Mouse (Mus musculus) MN1 (cell line): ENCODE results near the gene 1700088E04Rik.

Experiments used
- DNase-seq: peaks from one replicate; pipeline ENCODE4 v3.0.0-alpha.2; 2016; ENCODE audit warnings: low spot score

The 1700088E04Rik gene

DNA sequence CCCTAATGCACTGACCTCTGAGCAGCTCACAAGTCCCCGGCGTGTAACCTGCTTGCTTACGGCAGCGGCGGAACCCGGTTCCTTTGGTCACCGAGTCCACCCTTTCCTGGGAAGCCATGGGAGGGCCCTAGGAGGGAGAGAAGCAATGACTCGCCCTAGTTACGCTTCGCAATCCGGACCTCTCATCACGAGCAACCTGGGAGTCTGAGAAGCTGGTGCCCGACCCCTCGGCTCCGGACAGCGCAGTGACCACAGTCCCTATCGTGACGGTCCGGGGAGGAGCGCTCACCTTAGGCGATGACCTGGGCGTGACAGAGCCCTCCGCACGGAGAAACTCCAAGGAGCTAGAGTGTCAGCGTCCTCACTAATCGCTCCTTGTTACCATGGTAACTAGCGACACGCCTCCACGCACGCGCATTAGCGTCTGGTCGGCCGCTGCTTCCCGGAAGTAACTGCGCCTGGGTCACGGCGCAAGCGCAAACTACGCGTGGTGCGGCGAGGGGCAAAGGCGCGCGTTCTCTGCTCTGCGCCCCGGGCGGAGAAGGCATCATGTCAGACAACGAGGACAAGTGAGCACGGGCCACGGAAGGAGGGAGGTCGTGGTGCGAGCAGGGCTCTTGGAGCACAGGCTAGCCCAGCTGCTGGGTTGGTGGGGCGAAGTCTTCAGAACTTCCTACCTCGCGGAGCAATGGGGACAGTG, at the start of gene 1700088E04Rik, which contains the start of gene Polr2f:
Gene 1700088E04Rik (minus strand): TSS at position 388 of the 700 bp plus-strand sequence.
Gene Polr2f (plus strand): TSS at position 144 of the 700 bp plus-strand sequence.
- peak; percentile 100 for DNase-seq

DNA sequence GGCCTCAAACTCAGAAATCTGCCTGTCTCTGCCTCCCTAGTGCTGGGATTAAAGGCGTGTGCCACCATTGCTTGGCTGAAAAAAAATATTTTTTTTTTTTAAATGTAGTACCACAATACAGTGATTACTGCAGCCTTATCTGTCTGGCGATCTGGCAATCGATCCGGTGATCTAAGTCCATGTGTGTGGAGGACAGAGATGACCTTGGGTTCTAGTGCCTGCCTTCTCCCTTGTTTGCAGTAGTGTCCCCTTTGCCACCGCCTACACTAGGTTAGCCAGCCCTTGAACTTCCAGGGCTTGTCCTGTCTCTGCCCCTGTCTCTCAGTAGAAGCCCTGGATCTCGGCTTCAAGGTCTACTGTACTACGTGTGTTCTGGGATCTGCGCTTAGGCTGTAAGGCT, 46.8 kb upstream of the 1700088E04Rik start:
- DNase-seq, result no peak

DNA sequence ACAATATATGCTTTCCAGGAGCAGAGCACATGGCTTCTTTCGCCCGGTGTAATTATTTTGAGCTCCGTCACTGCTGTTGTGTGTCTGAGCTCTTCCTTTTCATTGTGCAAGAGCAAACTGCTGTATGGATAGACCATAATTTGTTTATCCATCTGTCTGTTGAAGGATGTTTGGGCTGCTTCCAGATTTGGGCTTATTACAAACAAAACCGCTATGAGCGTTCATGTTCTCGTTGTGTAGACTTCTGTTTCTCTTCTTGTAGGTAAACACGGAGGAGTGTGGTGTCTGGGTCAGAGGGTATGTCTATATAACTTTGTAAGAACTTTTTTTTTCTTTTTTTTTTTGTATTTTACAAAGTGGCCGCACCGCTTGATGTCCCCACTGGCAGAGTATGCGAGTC, 44.2 kb upstream of the 1700088E04Rik start:
- DNase-seq, result peak; percentile 57

DNA sequence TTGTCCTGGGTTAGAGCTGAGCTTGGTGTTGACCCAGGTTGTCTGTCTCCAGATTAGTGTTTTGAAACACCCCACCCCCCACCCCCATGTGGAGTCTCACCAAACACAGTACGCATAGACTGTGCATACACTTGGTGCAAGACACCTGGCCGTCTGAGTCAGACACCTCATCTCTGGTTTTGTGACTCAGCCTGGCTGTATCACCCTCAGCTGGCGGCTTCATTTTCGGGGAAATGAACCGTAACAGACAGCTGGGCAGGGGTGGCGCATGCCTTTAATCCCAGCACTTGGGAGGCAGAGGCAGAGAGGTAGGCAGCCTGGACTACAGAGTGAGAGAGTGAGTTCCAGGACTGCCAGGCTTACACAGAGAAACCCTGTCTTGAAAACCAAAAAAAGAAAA, 35.9 kb upstream of the 1700088E04Rik start:
- DNase-seq, result peak; percentile 55

DNA sequence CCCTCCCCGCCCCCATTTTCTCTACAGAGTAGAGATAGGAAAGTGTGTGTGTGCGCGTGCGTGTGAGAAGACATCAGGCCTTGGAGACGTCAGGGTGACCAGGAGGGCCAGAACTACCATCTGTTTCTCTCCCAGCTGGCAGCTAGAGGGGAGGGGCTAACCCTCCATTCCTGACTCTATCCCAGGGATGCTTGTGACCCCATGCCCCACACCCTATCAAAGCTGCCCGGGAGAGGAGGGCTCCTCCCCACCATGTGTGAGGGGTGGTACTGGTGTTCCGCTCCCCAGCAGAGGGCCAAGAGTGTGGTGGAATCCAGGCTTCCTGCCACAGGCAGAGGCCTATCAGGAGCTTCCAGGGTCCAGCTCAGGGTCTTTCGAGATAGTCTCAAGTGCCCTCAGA, 25.7 kb upstream of the 1700088E04Rik start:
- peak; percentile 31 for DNase-seq

DNA sequence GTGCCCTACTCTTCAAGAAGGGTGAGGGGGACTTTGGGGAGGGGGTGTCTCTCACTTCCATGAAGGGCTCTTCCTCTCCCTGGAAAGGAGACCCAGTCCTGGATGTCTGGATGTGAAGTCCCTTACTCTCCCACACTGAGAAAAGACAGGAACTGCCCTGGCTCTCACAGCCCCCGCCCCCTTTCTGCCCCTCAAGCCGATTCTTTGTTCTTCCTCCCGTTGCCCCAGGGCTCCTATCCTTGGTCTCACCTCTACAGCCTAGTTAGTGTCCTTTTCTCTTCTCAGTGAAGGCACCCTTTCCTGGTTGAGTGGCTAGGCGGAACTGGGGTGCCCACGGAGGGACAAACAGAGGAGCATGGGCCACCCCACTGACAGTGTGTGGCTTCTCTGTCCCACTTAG, 24.1 kb upstream of the 1700088E04Rik start, which contains the start of gene Sox10:
Gene Sox10 (minus strand): TSS at position 101 of the 400 bp plus-strand sequence.
- DNase-seq, result no peak

DNA sequence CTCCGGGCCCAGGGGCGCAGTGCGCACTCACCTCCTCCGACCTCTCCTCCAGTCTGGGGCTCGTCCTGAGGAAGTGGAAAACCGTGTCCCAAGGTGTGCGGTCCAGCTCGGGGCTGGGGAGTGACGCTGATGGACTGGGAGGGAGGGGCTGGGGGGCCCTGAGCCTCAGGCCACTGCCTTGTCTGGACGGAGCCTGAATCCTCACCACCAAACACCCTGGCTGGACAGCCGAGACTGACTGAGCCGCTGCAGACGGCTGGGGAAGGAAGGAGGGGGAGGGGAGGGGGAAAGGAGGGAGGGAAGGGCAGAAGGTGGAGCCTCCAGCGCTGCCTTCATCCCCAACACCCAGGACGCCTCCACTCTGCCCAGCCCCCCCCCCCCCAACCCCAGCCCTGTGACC, 23.2 kb upstream of the 1700088E04Rik start:
- DNase-seq, result no peak

DNA sequence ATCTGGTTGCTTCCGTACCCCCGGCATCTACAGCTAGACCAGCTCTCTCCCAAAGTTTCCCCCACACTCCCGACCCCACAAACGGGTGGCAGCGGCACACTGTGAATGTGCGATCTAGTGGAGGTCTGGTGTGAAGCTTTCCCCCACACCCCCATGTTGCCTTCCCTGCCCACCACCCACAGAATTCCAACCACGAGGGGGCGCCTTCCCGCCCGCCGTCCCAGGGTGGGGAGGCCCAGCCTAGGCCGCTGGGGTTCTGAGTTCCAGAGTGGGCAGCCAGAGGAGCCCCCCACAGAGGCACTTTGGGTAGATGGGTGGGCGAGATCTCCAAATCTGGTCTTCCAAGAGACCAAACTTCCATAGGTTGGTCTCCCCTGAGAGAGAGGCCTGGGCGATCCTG, 21.8 kb upstream of the 1700088E04Rik start:
- DNase-seq, result no peak

DNA sequence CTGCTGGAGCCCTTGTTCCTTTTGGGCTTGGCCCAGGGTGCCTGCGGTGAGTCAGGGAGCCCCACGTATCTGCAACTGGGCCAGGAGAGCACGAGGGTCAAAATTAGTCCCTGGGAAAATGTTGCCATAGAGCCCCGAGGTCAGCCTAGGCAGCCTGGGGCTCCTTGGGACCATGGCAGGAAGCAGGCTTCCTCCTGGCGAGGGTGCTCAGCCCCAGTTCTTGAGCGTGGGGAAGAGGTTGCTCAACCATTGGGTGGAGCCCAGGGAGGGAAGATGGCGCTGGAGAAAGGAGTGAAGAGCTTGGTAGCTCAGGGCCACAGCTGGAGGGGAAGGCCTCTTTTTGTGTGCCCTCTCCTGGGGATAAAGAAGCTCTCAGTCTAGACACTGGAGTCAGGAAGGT, 21.2 kb upstream of the 1700088E04Rik start:
- no peak for DNase-seq

DNA sequence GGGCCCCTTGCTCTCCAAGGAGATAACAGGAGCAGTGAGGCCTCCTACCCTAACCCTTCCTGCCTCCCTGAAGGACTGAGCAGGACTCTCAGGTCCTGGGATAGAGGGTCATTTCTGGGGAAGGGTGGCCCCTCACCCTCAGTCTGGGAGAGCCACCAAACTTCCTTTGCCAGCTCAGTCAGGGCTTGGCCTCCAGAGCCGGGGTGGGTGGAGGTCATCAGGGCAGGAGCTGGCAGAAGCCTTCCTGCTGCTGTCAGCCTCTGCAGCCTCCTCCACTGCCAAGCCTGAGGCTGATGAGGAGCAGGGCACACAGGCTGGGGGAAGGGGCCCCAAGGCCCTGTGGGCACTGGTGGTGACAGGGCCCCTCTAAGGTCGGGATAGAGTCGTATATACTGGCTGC, 14.5 kb upstream of the 1700088E04Rik start:
- DNase-seq, result no peak

DNA sequence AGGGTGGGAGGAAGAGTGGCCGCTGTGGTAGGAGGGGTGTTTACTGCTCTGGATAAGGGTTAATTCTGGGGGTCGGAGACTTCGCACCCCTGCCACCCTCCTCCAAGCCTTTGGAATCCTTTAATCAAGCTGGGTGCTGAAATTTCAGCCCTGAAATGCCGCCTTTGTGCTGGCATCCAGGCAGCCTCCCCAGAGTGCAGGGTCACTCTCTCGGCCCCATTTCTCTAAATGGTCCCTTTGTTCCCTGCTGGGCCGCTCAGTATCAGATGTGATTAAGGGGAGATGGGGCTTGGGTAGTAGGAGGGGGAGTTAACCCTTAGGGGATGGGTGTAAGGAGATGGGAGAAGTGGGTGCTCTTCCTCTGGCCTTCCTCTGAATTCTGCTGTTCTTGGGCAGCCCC, 11.7 kb upstream of the 1700088E04Rik start:
- no peak for DNase-seq

DNA sequence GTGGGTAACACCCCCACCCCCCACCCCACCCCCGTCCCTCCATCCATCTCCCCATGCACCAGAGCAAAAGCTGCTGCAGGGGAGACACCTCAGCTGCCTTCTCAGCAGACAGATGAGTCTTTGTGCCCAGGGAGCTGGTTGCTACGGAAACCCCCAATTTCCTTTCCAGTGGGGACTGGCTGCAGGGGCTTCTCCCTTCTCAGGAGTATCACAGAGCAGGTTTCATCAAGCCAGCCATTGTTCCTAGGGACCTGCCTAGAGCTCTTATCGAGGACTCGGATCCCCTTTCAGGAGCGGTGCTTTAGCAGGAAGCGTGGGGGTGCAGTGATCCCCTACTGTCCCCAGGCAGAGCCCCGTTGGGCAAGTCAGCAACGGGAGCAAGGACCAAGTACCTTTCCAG, 10.8 kb upstream of the 1700088E04Rik start:
- DNase-seq, result no peak

DNA sequence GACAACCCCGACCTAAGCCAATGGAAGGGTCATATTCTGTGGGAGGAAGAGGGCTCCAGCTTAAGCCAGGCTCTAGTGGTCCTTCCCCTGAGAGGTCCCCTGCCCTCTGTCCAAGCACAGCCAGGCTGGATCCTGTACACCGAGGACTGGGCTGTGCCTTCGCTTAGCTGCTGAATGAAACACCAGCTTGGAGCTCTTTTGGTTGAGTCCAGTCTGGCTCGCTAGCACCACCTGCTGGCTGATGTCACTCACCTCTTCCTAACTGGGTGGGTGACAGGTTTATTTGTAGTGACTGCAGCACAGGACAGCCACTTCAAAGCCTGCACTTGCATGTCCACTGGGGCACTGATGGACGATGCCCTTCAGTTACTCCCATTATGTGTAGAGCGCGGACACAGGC, 7.5 kb upstream of the 1700088E04Rik start:
- DNase-seq, result peak; percentile 92

DNA sequence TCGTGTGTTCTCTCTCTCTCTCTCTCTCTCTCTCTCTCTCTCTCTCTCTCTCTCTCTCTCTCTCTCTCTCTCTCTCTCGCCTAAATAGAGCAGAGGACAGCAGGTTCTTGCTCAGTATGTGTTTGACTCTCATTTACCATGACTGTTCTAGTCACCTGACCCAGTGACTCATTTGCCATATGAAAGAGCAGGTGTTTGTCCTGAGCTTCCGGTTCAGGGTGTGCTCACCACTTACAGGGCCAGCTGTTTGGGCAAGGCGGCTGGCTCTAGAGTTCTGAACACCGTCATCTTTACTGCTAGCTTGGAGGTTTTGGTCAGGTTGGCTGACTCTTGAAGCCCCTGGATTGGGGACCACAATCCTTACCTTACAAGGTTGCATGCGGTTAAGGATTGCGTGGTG, 4.5 kb upstream of the 1700088E04Rik start:
- peak; percentile 62 for DNase-seq

DNA sequence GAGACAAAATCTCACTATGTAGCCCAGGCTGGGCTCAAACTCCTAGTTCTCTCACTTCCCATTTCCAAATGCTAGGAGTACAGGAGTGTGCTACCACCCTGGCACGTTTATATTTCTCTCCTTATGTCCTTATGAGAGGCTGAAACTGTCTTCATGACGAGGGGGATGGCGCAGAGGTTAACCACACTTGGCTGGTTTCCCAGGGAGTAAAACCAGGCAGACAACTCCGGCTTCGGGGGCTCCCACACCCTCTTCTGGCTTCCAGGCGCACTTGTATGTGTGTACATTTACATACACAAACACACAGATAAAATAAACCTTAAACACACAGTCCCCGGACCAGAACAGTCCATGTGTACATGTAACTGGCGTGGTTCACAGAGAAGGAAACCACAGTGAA, 3.0 kb upstream of the 1700088E04Rik start:
- no peak for DNase-seq

DNA sequence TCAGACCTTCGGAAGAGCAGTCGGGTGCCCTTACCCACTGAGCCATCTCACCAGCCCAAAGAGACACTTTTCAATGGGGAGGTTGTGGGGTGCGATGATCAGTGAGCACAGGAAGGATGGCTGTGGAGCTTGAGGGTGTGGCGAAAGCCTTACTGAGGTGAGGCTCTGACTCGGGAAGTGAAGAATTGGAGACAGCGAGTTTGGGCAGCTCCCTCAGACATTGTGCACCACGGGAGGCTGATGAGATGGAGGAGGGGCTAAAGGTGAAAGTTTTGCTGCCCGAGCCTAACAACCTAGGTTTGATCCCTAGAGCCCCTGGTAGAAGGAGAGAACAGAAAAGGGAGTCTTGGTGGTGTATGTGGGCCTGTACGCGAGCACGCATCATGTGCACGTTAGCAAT, 2.3 kb upstream of the 1700088E04Rik start:
- DNase-seq, result no peak

DNA sequence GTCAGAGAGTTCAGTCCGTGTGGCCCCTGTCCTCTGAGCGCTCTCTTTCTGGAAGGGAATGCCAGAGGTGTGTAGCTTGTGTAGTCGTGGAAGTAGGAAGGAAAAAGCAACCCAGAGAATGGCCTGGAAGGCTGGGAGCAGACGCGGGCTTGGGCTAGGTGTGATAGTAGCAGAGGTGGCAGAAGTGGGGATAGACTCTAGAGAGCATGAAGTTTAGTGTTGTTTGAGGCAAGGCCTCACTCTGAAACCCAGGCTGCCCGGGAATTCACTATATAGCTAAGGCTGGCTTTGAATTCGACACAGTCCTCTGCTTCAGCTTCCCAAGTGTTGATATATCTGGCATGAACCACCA, 489 bp upstream of the 1700088E04Rik start:
- peak; percentile 32 for DNase-seq

DNA sequence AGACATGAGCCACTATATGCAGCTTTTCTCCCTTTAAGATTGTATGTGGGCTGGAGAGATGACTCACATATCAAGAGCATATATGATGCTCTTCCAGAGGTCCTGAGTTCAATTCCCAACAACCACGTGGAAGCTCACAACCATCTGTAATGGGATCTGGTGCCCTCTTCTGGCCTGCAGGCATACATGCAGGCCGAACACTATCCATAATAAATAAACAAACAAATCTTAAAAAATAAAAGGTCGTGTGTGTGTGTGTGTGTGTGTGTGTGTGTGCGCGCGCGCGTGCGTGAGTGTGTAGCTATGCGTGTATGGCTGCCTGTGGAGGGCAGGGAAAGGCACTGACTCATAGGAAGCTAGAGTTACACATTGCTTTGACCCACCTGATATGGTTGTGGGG, 1.4 kb downstream of the 1700088E04Rik start:
- no peak for DNase-seq

DNA sequence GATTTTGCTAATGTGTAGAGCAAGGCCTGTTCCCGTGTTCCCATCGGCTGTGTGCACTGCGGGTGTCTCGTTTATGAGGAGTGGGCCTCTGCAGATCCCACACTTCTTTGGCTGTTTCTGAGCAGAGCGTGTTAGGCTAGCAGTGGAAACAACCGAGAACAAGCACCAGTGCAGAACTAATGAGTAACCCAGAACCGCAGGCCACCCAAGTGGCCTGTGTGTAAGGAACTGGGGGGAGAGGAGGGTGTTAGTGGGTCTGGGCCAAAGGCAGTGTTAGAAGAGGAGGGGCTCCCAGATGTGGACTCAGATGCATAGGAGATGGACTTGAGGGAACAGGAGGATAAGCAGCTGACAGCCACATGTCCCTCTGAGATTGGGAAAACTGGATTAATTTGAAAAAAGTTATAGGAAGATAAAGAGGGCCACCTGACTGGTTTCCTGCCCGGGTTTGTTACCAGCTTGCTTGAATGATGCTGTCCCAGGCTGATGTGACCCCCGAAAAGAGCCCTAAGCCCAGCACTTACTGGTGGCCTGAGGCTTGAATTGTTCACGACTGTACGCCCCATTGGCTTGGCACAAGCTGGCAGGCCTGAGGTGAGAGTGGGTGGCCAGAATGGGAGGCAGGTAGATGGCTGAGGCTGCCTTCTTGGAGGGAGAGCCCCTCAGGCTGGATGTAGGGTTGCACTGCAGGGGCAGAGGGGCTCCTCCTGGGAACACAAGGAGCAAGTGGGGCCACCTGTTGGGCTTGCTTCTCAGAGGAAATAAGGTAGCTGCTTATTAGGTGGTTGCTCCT, 5.1 kb downstream of the 1700088E04Rik start:
- DNase-seq, result no peak

DNA sequence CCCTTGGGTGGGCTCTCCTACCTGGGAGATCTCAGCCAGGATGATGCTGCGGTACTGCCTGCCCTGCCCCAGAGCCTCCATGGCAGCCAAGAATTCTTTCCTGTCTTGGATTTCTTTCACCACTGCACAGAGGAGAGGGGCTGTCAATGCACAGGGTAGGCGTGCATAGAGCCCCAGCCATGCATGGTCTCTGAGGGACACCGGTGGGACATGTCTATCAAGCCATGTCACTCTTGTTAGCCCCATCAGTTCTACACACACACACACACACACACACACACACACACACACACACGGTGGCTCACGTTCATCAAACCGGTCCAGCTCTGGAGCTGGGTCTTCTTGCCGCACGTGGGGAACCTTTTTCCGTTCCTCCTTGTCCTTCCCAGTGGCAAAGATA, 5.7 kb downstream of the 1700088E04Rik start:
- DNase-seq, result no peak

DNA sequence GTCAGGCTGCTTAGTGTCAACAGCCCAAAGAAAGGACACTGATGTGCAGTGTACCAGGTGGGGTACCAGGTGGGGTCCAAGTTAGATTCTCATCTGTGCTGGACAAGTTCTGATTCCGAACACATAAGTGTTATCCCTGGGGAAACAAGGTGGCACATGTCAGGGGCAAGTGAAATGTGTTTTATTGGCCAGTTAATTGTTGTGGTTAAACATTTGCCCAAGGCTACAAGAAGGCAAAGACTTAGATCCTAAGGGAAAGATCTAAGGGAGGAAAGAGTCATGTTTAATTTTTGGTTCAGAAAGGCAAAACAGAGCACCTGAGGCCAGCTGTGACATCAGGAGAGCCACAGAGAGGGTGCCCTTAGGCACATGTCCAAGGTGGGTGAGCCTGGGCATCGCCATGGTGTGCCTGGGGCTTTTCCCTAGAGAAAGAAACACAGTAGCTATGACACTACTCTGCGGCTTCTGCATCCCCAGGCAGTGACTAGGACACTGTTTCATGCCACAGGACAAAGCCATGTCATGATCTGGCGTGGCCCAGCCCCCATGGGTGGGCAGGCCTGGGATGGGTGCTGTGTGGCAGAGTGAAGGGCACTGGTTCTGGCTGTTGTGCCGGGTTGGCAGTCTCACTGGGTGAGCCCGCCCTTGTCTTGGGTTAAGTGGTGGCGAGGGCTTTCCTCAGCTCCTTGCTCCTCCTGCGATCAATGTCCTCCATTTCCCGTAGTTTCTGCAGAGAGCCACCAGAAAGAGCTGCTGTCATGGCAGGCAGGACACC, 6.4 kb downstream of the 1700088E04Rik start:
- DNase-seq, result no peak

DNA sequence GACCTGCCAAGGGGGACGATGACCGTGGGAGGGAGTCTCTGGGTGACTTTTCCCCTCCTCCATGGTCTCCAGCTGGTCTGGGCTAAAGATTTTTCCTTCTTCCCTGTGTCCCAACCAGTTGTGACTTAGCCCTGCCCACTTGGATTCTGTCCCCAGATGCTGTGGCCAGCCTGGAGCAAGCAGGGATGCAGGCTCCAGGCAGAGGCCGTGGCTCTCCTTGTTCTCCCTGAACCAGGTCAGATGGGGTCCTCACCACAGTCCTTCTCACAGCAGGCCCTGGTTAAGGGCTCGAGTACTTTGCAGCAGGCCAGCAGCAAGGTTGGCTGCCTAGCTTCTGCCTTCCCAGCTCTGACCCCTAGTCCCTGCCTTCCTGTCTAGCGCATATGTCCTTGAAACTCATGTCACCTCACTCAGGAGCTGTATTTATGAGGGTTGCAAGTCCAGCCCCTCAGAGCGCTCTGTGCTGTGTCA, 7.8 kb downstream of the 1700088E04Rik start:
- DNase-seq, result no peak

DNA sequence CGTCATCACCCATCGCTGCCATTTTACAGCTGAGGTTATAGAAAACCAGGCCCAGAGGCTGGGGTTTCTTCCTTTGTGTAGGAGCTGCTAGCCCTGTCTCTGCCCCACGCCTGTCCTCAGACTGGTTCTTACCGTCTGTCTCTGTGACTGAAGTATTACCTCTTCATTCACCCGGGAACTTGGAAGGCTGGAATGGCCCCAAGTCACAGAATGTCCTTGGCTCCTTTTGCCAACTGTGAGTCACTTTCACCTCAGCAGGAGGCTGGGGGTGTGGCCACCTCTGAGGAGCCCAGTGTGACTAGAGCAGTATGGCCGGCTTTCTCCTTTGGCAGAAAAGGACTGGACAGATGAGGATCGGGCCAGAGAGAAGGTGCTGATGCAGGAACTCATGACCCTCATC, 9.6 kb downstream of the 1700088E04Rik start:
- peak; percentile 84 for DNase-seq
